ENCODE assay signal across 9 mouse cellular contexts in the genomic region with DNA sequence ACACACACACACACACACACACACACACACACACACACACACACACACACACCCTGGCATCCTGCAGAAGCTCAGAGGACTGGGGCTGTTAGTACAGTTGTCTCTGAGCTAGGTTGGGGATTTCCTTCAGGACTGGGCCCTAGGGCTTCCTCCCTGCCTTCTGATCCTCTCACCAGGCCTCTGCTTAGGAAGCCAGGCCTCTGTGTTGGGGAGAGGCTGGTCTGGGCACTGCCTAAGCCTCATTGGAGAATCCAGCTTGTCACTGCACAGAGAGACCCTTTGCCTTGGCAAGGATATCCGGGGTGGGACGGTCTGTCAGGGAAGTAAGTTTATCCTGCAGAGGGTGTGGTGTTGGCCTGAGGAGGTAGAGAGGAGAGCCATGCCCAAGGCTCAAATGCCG. TPM values are rescaled to one million over a fixed set of nuclear protein-coding genes. Genes with fewer than 3 reads are reported as not detected.
A peak's percentile ranks its signal among the peaks of the same experiment; 100 is the strongest.
DNase-seq lines count a peak whose midpoint lies in the region; ATAC-seq lines count a peak whose summit lies in the region.
"Had no signal": no experiment of that assay in that cellular context is flagged by ENCODE, and none has a peak within 500 bp of the region (broad histone marks: within the 10 kb centered on the region; RNA-seq: fewer than 3 reads in every experiment).

No protein-coding gene starts in this region.

- DNase-seq in forebrain, embryonic 14.5 days (ENCODE audit: low spot score): no peak
- DNase-seq in intestine, embryonic 14.5 days (ENCODE audit: low spot score): no peak
- peak; percentile 66 for DNase-seq in lung, postnatal 25 days (ENCODE audit: low spot score)
- no peak for DNase-seq in testis, postnatal 10 days (ENCODE audit: low spot score)
- DNase-seq in thymus, postnatal 0 days (ENCODE audit: low spot score): no peak
- no peak for DNase-seq in left cerebral cortex, adult 18-20 months (ENCODE audit: low spot score in 2 of 2)

- ATAC-seq in forebrain, embryonic 12.5 days (ENCODE audit: low FRiP score): no peak
- no peak for ATAC-seq in forebrain, embryonic 14.5 days
- peak; percentile 16 for ATAC-seq in activated CD4-positive, CD25-positive, alpha-beta regulatory T cell, adult 4 months
- ATAC-seq in intestine, embryonic 14.5 days (replicated peaks; ENCODE audit: low FRiP score, low TSS enrichment, low read depth): no peak

- H3K9ac ChIP-seq in forebrain, embryonic 12.5 days: peak overlapping the region; percentile 17; the same call in 1 of the 2 replicates
- H3K9ac ChIP-seq in forebrain, embryonic 14.5 days (ENCODE audit: low read length): no peak overlapping the region
- peak overlapping the region; percentile 88 for H3K9ac ChIP-seq in intestine, embryonic 14.5 days (ENCODE audit: low read length)

- H3K4me1 ChIP-seq in forebrain, embryonic 12.5 days: peaks cover 59% of the 10 kb centered on the region
- H3K4me1 ChIP-seq in forebrain, embryonic 14.5 days (ENCODE audit: control insufficient read depth, insufficient read depth, low read length): peaks cover 40% of the 10 kb centered on the region
- H3K4me1 ChIP-seq in intestine, embryonic 14.5 days (replicated peaks; ENCODE audit: control insufficient read depth, insufficient read depth, low read length): peaks cover 62% of the 10 kb centered on the region

- peak overlapping the region; percentile 89; the same call in 1 of the 2 replicates for H3K4me2 ChIP-seq in forebrain, embryonic 12.5 days
- no peak overlapping the region for H3K4me2 ChIP-seq in forebrain, embryonic 14.5 days (ENCODE audit: low read length)
- H3K4me2 ChIP-seq in intestine, embryonic 14.5 days (ENCODE audit: low read length): peak overlapping the region; percentile 80

- H3K27ac ChIP-seq in forebrain, embryonic 12.5 days: peak overlapping the region; percentile 53; the same call in 1 of the 2 replicates
- H3K27ac ChIP-seq in forebrain, embryonic 14.5 days (ENCODE audit: low read depth, low read length): no peak overlapping the region
- peak overlapping the region; percentile 96 for H3K27ac ChIP-seq in intestine, embryonic 14.5 days (ENCODE audit: low read depth)

- 51% methylated on average over 3 of the region's 3 CpGs for WGBS in forebrain, embryonic 12.5 days
- 62% methylated on average over 3 of the region's 3 CpGs for WGBS in forebrain, embryonic 14.5 days
- 28% methylated on average over 3 of the region's 3 CpGs for WGBS in intestine, embryonic 14.5 days

- H3K27me3 ChIP-seq in forebrain, embryonic 12.5 days: peaks cover 14% of the 10 kb centered on the region; the same call in 1 of the 2 replicates
- no peaks in the 10 kb centered on the region for H3K27me3 ChIP-seq in forebrain, embryonic 14.5 days (replicated peaks; ENCODE audit: control insufficient read depth, insufficient read depth, low read length)
- H3K27me3 ChIP-seq in intestine, embryonic 14.5 days (replicated peaks; ENCODE audit: control insufficient read depth, insufficient read depth, low read length): no peaks in the 10 kb centered on the region

- no peaks in the 10 kb centered on the region for H3K36me3 ChIP-seq in forebrain, embryonic 12.5 days (replicated peaks)
- no peaks in the 10 kb centered on the region for H3K36me3 ChIP-seq in forebrain, embryonic 14.5 days (ENCODE audit: control insufficient read depth, insufficient read depth, low read length)
- 0 out of 2 replicates have a peak, but pooled peaks cover 3% of the 10 kb centered on the region for H3K36me3 ChIP-seq in intestine, embryonic 14.5 days (ENCODE audit: control insufficient read depth, insufficient read depth, low read length)

- no peak overlapping the region for H3K4me3 ChIP-seq in forebrain, embryonic 12.5 days (replicated peaks)
- no peak overlapping the region for H3K4me3 ChIP-seq in forebrain, embryonic 14.5 days (ENCODE audit: low read depth, low read length)
- H3K4me3 ChIP-seq in intestine, embryonic 14.5 days (ENCODE audit: low read depth, low read length): peak overlapping the region; percentile 71

- no peaks in the 10 kb centered on the region for H3K9me3 ChIP-seq in forebrain, embryonic 12.5 days
- no peaks in the 10 kb centered on the region for H3K9me3 ChIP-seq in forebrain, embryonic 14.5 days (replicated peaks; ENCODE audit: control insufficient read depth, low read length)
- no peaks in the 10 kb centered on the region for H3K9me3 ChIP-seq in intestine, embryonic 14.5 days (ENCODE audit: control insufficient read depth, low read length)

RNA-seq across cellular contexts. Expression of gene Csrp1, which starts 10.4 kb away (rescaled TPM):
- polyA plus RNA-seq in forebrain, embryonic 12.5 days (2016; fragmentation: Nextera tagmentation; extraction: Ambion mirVana): 31.6 and 33.9 TPM in 2 replicates
- 22.3 and 24.9 TPM in 2 replicates for polyA plus RNA-seq in forebrain, embryonic 14.5 days (2014; fragmentation: Nextera tagmentation; extraction: Ambion mirVana)
- polyA plus RNA-seq in activated CD4-positive, CD25-positive, alpha-beta regulatory T cell, adult 4 months (2017; shearing (Covaris generic)): 10 to 100 TPM; 14.5 to 35.2 TPM
- polyA plus RNA-seq in intestine, embryonic 14.5 days (2014; fragmentation: Nextera tagmentation; extraction: Ambion mirVana): 225 and 242 TPM in 2 replicates
- 162 and 178 TPM in 2 replicates for polyA plus RNA-seq in thymus, postnatal 0 days (2015; fragmentation: Nextera tagmentation; extraction: Ambion mirVana)
- 100 to 1,000 TPM; 219 to 238 TPM for total RNA-seq in left cerebral cortex, adult 18-20 months (2021)

RNA-seq across cellular contexts. Expression of gene Phlda3, which starts 35.6 kb away (rescaled TPM):
- 14.8 and 16.9 TPM in 2 replicates for polyA plus RNA-seq in forebrain, embryonic 12.5 days (2016; fragmentation: Nextera tagmentation; extraction: Ambion mirVana)
- 16.4 and 17.4 TPM in 2 replicates for polyA plus RNA-seq in forebrain, embryonic 14.5 days (2014; fragmentation: Nextera tagmentation; extraction: Ambion mirVana)
- polyA plus RNA-seq in activated CD4-positive, CD25-positive, alpha-beta regulatory T cell, adult 4 months (2017; shearing (Covaris generic)): 1 to 10 TPM; 1.9 to 3.8 TPM
- polyA plus RNA-seq in intestine, embryonic 14.5 days (2014; fragmentation: Nextera tagmentation; extraction: Ambion mirVana): 56.0 and 58.2 TPM in 2 replicates
- 46.0 and 46.5 TPM in 2 replicates for polyA plus RNA-seq in thymus, postnatal 0 days (2015; fragmentation: Nextera tagmentation; extraction: Ambion mirVana)
- total RNA-seq in left cerebral cortex, adult 18-20 months (2021): 10 to 100 TPM; 19.7 to 21.4 TPM
- total RNA-seq: hematopoietic stem cell, adult 5-6 weeks had no signal

RNA-seq across cellular contexts. Expression of gene Tnni1, which starts 48.9 kb away (rescaled TPM):
- polyA plus RNA-seq in forebrain, embryonic 12.5 days (2016; fragmentation: Nextera tagmentation; extraction: Ambion mirVana): 0.85 and 1.4 TPM in 2 replicates
- polyA plus RNA-seq in forebrain, embryonic 14.5 days (2014; fragmentation: Nextera tagmentation; extraction: Ambion mirVana): 0.39 TPM in 1 of 2 replicates, not detected in the other
- not detected for polyA plus RNA-seq in activated CD4-positive, CD25-positive, alpha-beta regulatory T cell, adult 4 months (2017; shearing (Covaris generic))
- 5.8 and 6.4 TPM in 2 replicates for polyA plus RNA-seq in intestine, embryonic 14.5 days (2014; fragmentation: Nextera tagmentation; extraction: Ambion mirVana)
- 7.5 and 7.9 TPM in 2 replicates for polyA plus RNA-seq in thymus, postnatal 0 days (2015; fragmentation: Nextera tagmentation; extraction: Ambion mirVana)
- total RNA-seq in left cerebral cortex, adult 18-20 months (2021): 1 to 10 TPM; 1.5 to 1.7 TPM
- total RNA-seq: hematopoietic stem cell, adult 5-6 weeks had no signal
